Mouse (Mus musculus) embryonic facial prominence, embryonic 11.5 days (tissue): ENCODE measurements at regions not wholly inside any gene's neighbourhood (a gene's known extent, or its start where the extent isn't known, plus 50 kb on each side); places are given as distances from the start of the nearest gene placed in this dataset.

Experiments
- ATAC-seq: fragments of 200-750 bp; cut with Nextera tagmentation; replicated peaks from 2 replicates; pipeline ENCODE4 v1.8.0; 2017; ENCODE audit warnings: low read depth; ENCODE audit not compliant: insufficient number of reproducible peaks, low FRiP score, low TSS enrichment
- DNase-seq: peaks from one replicate; pipeline ENCODE4 v3.0.0-alpha.2; 2015; ENCODE audit warnings: low spot score
- H3K27ac ChIP-seq: fragments of 300-500 bp; sonication (generic); replicated peaks from 2 replicates; pipeline ENCODE4 v1.5.1; 2014; ENCODE audit warnings: mild to moderate bottlenecking, low read depth, low read length, control low read depth
- H3K27me3 ChIP-seq: fragments of 300-500 bp; sonication (generic); 2 replicates; pipeline ENCODE4 v1.6.1; 2014; ENCODE audit warnings: mild to moderate bottlenecking, low read length, moderate library complexity, mixed read lengths; ENCODE audit not compliant: control insufficient read depth, insufficient read depth
- H3K36me3 ChIP-seq: fragments of 300-500 bp; sonication (generic); replicated peaks from 2 replicates; pipeline ENCODE4 v1.6.1; 2014; ENCODE audit warnings: low read depth, mild to moderate bottlenecking, low read length, moderate library complexity, mixed read lengths; ENCODE audit not compliant: control insufficient read depth, insufficient read depth
- H3K4me1 ChIP-seq: fragments of 300-500 bp; sonication (generic); 2 replicates; pipeline ENCODE4 v1.6.1; 2014; ENCODE audit warnings: low read length, mixed read lengths; ENCODE audit not compliant: control insufficient read depth, insufficient read depth
- H3K4me2 ChIP-seq: fragments of 300-500 bp; sonication (generic); 2 replicates; pipeline ENCODE4 v1.6.1; 2014; ENCODE audit warnings: low read depth, mild to moderate bottlenecking, control low read depth, low read length, moderate library complexity
- H3K4me3 ChIP-seq: fragments of 300-500 bp; sonication (generic); 2 replicates; pipeline ENCODE4 v1.5.1; 2014; ENCODE audit warnings: low read depth, low read length, control low read depth
- H3K9ac ChIP-seq: fragments of 300-500 bp; sonication (generic); replicated peaks from 2 replicates; pipeline ENCODE4 v1.6.1; 2014; ENCODE audit warnings: mild to moderate bottlenecking, control low read depth, low read length
- H3K9me3 ChIP-seq: fragments of 300-500 bp; sonication (generic); replicated peaks from 2 replicates; pipeline ENCODE4 v1.6.1; 2016; ENCODE audit warnings: mild to moderate bottlenecking, low read length, inconsistent platforms, mixed read lengths; ENCODE audit not compliant: control insufficient read depth
- WGBS: fragments of 180-500 bp; shearing (Covaris S2); extraction: QIAGEN DNeasy Blood & Tissue Kit; methylation state at CpG from one replicate; pipeline ENCODE4 v1.1.7; 2014; 5-methylcytosine and 5-hydroxymethylcytosine counted together

DNA sequence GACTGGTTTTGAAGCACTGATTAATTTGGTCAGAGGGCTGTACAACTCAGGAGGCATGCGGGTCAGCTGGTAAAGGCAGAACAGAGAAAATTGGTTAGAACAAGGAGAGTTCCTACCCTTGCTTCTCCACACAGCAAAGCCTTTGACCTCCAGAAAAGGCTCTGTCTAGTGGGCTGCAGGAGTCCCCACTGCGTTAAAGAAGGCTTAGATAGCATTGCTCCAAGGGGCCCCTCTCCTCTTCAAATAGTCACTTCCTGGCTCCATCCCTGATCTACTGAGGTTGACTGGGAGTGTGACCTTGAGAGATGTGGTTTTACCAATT is 118.6 kb downstream of the Sem1 start:
- H3K27me3 ChIP-seq, result no peaks in the 10 kb centered on the region
- ATAC-seq, result no peak; the same call in 1 of the 2 replicates
- no peak overlapping the region for H3K4me3 ChIP-seq
- no peak overlapping the region for H3K27ac ChIP-seq
- H3K36me3 ChIP-seq, result no peaks in the 10 kb centered on the region
- DNase-seq, result no peak
- 16% methylated on average over 2 of the region's 2 CpGs for WGBS
- no peak overlapping the region for H3K9ac ChIP-seq
- H3K4me2 ChIP-seq, result no peak overlapping the region
- no peaks in the 10 kb centered on the region for H3K9me3 ChIP-seq
- H3K4me1 ChIP-seq, result 0 out of 2 replicates have a peak, but pooled peaks cover 3% of the 10 kb centered on the region

DNA sequence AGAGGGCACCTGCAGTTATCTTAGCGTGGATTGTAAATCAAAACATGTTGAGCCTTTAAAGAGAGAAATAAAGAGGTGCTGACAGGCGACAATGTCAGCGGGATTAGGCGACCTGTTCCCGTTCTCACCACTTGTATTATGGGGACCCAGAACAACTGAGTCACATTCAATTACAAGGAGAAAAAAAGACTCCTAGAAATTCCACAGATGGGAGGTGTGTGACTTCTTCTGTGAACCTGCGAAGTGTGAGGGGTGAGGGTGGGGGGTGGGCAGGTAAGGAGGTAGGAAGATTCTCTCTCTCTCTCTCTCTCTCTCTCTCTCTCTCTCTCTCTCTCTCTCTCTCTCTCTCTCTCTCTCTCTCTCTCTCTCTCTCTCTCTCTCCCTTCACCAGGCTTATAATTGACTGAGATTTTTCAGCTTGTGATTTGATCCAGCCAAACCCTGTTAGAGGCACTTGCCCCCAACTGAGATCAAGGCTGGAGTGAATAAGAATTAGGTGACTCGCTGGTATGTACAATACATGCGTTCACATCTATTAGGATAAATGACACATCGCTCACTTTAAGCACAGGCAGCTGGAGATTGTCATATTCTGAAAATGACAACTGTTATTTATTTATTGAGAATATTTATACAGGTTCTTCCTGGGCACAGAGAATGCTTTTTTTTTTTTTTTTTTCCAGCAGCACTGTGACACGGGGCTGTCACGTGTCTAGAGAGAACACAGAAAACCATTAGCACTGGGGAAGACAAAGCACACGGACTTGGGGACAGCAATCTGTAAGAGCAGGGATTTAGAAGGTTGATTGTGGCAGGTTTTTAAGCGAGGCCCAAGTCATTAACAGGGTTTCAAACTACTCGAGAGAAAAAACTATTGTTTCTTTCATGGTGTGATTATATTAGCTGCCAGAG is 119.2 kb downstream of the Sem1 start:
- Histone ChIP-seq H3K9me3 (no peaks in the 10 kb centered on the region), H3K4me3 (no peak overlapping the region), H3K27ac (no peak overlapping the region), H3K4me2 (no peak overlapping the region), H3K36me3 (no peaks in the 10 kb centered on the region), H3K27me3 (no peaks in the 10 kb centered on the region), H3K4me1 (0 out of 2 replicates have a peak, but pooled peaks cover 3% of the 10 kb centered on the region), H3K9ac (no peak overlapping the region)
- ATAC-seq (no peak; the same call in 1 of the 2 replicates), DNase-seq (peak; percentile 32)
- 22% methylated on average over 14 of the region's 14 CpGs for WGBS

GRCm38 (mm10) chr6:6457726-6458125 is 120.7 kb downstream of the Sem1 start:
- H3K4me2 ChIP-seq, result no peak overlapping the region
- H3K4me3 ChIP-seq, result no peak overlapping the region
- DNase-seq (no peak), ATAC-seq (no peak)
- no peaks in the 10 kb centered on the region for H3K9me3 ChIP-seq
- no peak overlapping the region for H3K9ac ChIP-seq
- H3K27ac ChIP-seq, result no peak overlapping the region
- H3K27me3 ChIP-seq, result no peaks in the 10 kb centered on the region
- 67% methylated on average over 4 of the region's 4 CpGs for WGBS
- no peaks in the 10 kb centered on the region for H3K36me3 ChIP-seq
- no peaks in the 10 kb centered on the region for H3K4me1 ChIP-seq

DNA sequence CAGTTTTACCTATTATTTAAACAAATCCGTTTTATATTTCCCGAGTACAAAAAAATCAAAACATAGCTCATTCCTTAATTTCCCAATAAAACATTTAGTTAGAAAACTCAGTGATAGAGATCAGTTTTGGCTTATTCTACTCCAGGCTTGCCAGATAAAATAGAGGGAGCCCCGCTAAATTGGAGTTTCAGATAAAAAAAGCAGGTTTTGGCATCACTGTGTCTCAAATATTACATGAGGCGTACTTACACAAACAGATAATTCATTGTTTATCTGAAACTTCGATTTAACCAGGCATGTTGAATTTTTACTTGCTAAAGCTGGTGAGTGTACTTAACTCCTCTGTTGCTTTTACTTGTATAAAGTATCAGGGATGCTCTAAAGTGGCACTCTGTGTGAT is 121.5 kb downstream of the Sem1 start:
- no peak overlapping the region for H3K27ac ChIP-seq
- H3K4me2 ChIP-seq, result no peak overlapping the region
- no peaks in the 10 kb centered on the region for H3K4me1 ChIP-seq
- no peaks in the 10 kb centered on the region for H3K9me3 ChIP-seq
- H3K9ac ChIP-seq, result no peak overlapping the region
- H3K36me3 ChIP-seq, result no peaks in the 10 kb centered on the region
- WGBS, result 86% methylated on average over 5 of the region's 5 CpGs
- DNase-seq, result no peak
- no peak for ATAC-seq
- H3K27me3 ChIP-seq, result no peaks in the 10 kb centered on the region
- no peak overlapping the region for H3K4me3 ChIP-seq

DNA sequence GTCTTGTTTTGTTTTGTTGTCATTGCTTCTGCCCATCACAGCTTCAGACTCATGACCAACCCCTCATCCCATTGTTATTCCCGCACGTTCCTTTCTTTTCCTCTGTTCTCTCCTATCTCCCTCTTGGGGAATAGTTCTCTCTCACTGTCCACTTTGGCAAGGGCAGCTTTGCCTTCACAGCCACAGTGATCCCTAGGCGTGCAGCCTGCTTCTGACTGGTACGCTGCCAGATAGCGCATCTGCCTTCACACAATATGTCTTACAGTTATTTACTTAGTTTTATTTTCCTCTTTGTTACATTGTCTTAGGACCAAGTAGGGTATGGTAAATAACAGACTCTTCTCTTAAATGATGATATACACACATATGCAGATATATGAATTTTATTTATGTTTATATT is 122.9 kb downstream of the Sem1 start:
- ATAC-seq (no peak), DNase-seq (no peak)
- Histone ChIP-seq H3K36me3 (no peaks in the 10 kb centered on the region), H3K9ac (no peak overlapping the region), H3K9me3 (no peaks in the 10 kb centered on the region), H3K4me3 (no peak overlapping the region), H3K27ac (no peak overlapping the region), H3K4me1 (no peaks in the 10 kb centered on the region), H3K4me2 (no peak overlapping the region), H3K27me3 (no peaks in the 10 kb centered on the region)
- 93% methylated on average over 5 of the region's 5 CpGs for WGBS

DNA sequence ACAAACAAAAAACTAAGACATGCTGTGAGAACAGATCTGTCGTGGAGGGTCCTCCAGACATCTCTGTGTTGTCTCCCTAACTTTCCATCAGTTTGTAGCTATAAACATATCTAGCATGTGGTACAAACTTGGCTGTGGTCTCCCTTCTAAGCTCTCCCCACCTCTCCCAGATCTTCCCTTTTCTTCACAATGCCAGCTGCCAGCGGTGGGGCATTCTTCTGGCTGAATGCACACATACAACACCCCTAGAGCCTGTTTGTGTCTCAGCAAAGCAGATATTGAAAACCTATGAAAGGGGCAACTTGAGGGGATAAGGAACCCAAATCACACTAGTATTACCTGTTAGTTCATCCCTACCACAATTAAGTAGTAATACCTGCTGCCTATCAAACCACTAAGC is 124.1 kb downstream of the Sem1 start:
- H3K4me2 ChIP-seq, result no peak overlapping the region
- no peak for DNase-seq
- H3K9ac ChIP-seq, result no peak overlapping the region
- H3K27me3 ChIP-seq, result no peaks in the 10 kb centered on the region
- WGBS, result 65% methylated on average over 2 of the region's 2 CpGs
- H3K36me3 ChIP-seq, result no peaks in the 10 kb centered on the region
- no peak overlapping the region for H3K27ac ChIP-seq
- no peaks in the 10 kb centered on the region for H3K9me3 ChIP-seq
- no peaks in the 10 kb centered on the region for H3K4me1 ChIP-seq
- no peak for ATAC-seq
- no peak overlapping the region for H3K4me3 ChIP-seq

- Histone ChIP-seq H3K27ac (no peak overlapping the region), H3K9me3 (no peaks in the 10 kb centered on the region), H3K36me3 (no peaks in the 10 kb centered on the region), H3K4me3 (no peak overlapping the region), H3K4me2 (no peak overlapping the region), H3K27me3 (no peaks in the 10 kb centered on the region), H3K9ac (no peak overlapping the region), H3K4me1 (no peaks in the 10 kb centered on the region)
- no peak for DNase-seq
- 88% methylated on average over 3 of the region's 3 CpGs for WGBS
- no peak for ATAC-seq
Measured at GRCm38 (mm10) chr6:6434855-6435254, 143.6 kb downstream of the Sem1 start.

DNA sequence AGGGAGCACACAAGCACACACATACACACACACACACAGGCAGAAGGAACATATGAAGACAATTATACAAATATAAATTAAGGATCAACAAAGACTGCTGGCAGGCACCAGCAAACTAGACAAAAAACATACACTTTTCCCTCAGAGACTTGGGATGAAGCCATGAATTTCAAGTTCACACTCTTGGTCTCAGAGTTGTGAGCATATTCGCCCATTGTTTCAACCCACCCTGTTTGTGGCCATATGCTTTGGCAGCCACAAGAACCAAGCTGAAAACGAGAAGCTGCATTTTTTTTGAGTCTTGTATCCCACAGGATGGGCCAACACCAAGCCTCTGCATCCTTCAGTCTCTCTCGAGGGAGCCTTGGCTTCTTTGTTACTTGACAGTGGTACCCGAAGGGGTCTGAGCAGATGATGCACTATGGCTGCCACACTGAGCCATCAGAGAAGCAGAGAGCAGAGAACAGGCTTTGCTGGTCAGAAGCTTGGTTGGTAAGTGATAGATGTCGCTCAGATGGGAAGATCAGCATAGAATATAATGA is 144.1 kb downstream of the Sem1 start:
- Histone ChIP-seq H3K9me3 (no peaks in the 10 kb centered on the region), H3K4me1 (no peaks in the 10 kb centered on the region), H3K36me3 (no peaks in the 10 kb centered on the region), H3K27ac (no peak overlapping the region), H3K9ac (no peak overlapping the region), H3K4me3 (no peak overlapping the region), H3K27me3 (no peaks in the 10 kb centered on the region), H3K4me2 (no peak overlapping the region)
- ATAC-seq, result no peak
- DNase-seq, result no peak
- WGBS, result 75% methylated on average over 5 of the region's 5 CpGs
